Mouse (Mus musculus) ES-E14 (cell line): ENCODE measurements around the gene Slc31a1. TPM values are rescaled to one million over a fixed set of nuclear protein-coding genes. Genes with fewer than 3 reads are reported as not detected.

Source experiments
- DNase-seq: peaks from one replicate; pipeline ENCODE4 v3.0.0-alpha.2; 2013; ENCODE audit warnings: low read depth, low spot score
- H3K27ac ChIP-seq: 2 replicates; pipeline ENCODE4 v1.5.1; 2012; ENCODE audit warnings: low read depth, mild to moderate bottlenecking, low read length, moderate library complexity, mixed read lengths; ENCODE audit not compliant: poor library complexity, insufficient read depth, severe bottlenecking
- H3K36me3 ChIP-seq: 2 replicates; pipeline ENCODE4 v1.6.1; 2012; ENCODE audit warnings: mild to moderate bottlenecking, low read length, moderate library complexity, mixed read lengths; ENCODE audit not compliant: control insufficient read depth, poor library complexity, insufficient read depth, severe bottlenecking
- H3K4me1 ChIP-seq, 2 experiments: fragments of 150-350 bp in 1 of 2; sonication (generic) in 1 of 2; 2 replicates each; pipeline ENCODE4 v1.6.1; 2012; ENCODE audit warnings: low read length in 2 of 2, mild to moderate bottlenecking in 1 of 2, mixed read lengths in 1 of 2; ENCODE audit not compliant: control insufficient read depth in 2 of 2, insufficient read depth in 2 of 2, poor library complexity in 1 of 2
- H3K4me3 ChIP-seq, 2 experiments: fragments of 150-350 bp in 1 of 2; sonication (generic) in 1 of 2; 2 replicates each; pipeline ENCODE4 v1.5.1; 2012; ENCODE audit warnings: low read length in 2 of 2, low read depth in 1 of 2, mild to moderate bottlenecking in 1 of 2, mixed read lengths in 1 of 2; ENCODE audit not compliant: insufficient read depth in 1 of 2, poor library complexity in 1 of 2, severe bottlenecking in 1 of 2
- H3K9ac ChIP-seq: 2 replicates; pipeline ENCODE4 v1.6.1; 2012; ENCODE audit warnings: low read depth, mild to moderate bottlenecking, low read length, mixed read lengths; ENCODE audit not compliant: poor library complexity, insufficient read depth, severe bottlenecking
- H3K9me3 ChIP-seq: fragments of 150-350 bp; sonication (generic); 2 replicates; pipeline ENCODE4 v1.6.1; 2012; ENCODE audit warnings: low read depth, mild to moderate bottlenecking, low read length; ENCODE audit not compliant: control insufficient read depth, insufficient read depth
- CHD2 ChIP-seq: IDR thresholded peaks from 2 replicates; pipeline ENCODE4 v1.6.1; 2014; ENCODE audit warnings: mild to moderate bottlenecking, low read depth, low read length, inconsistent platforms
- HCFC1 ChIP-seq: IDR thresholded peaks from 2 replicates; pipeline ENCODE4 v1.6.1; 2012; ENCODE audit warnings: low read length, inconsistent platforms, borderline replicate concordance; ENCODE audit not compliant: insufficient read depth
- MAFK ChIP-seq: IDR thresholded peaks from 2 replicates; pipeline ENCODE4 v1.6.1; 2014; ENCODE audit warnings: mild to moderate bottlenecking, low read depth, low read length, inconsistent platforms; ENCODE audit not compliant: insufficient read depth
- ZC3H11A ChIP-seq: IDR thresholded peaks from 2 replicates; pipeline ENCODE4 v1.6.1; 2012; ENCODE audit warnings: low read depth, mild to moderate bottlenecking, inconsistent platforms, low read length, borderline replicate concordance
- ZNF384 ChIP-seq: IDR thresholded peaks from 2 replicates; pipeline ENCODE4 v1.6.1; 2012; ENCODE audit warnings: low read depth, low read length, inconsistent platforms
- in situ Hi-C, 2 experiments: fragments of 600-800 bp; cut with MboI; formaldehyde crosslinking; loops; one replicate each; pipeline ENCODE4 v1.15.1; 2025; ENCODE audit warnings: low sequenced_read_pairs in 2 of 2, inconsistent platforms in 1 of 2; ENCODE audit not compliant: unreplicated experiment in 2 of 2
- total RNA-seq: library from RNA; depleted of rRNA; stranded (reverse); fragments of 300-350 nt; gene quantifications from 2 replicates; pipeline ENCODE4 v1.2.3, GENCODE M21; 2012

Gene Slc31a1
- total RNA-seq, 1 experiment: 27.9 TPM

- no peak for DNase-seq
- peak overlapping the region; percentile 18; the same call in 1 of the 2 replicates for H3K27ac ChIP-seq
- no peaks in the 10 kb centered on the region for H3K9me3 ChIP-seq
- no peaks in the 10 kb centered on the region; a peak in 2 of 4 replicates for H3K4me1 ChIP-seq
- no peak overlapping the region for H3K4me3 ChIP-seq
- TF ChIP-seq ZNF384: no peak
- no peak for TF ChIP-seq HCFC1
- no peak for TF ChIP-seq MAFK
- TF ChIP-seq ZC3H11A: no peak
- TF ChIP-seq CHD2: no peak
- in situ Hi-C loops: no loop called here
- H3K36me3 ChIP-seq: peaks cover 14% of the 10 kb centered on the region
- peak overlapping the region; percentile 15; the same call in 1 of the 2 replicates for H3K9ac ChIP-seq
Observed at GRCm38 (mm10) chr4:62393459-62393858, 32.9 kb downstream of the Slc31a1 start.

GRCm38 (mm10) chr4:62395806-62396205 is 35.3 kb downstream of the Slc31a1 start:
- no peak overlapping the region for H3K4me3 ChIP-seq
- in situ Hi-C loops: no loop called here
- H3K9me3 ChIP-seq: no peaks in the 10 kb centered on the region
- DNase-seq: no peak
- no peak for TF ChIP-seq ZC3H11A
- TF ChIP-seq HCFC1: no peak
- no peak for TF ChIP-seq ZNF384
- no peak for TF ChIP-seq MAFK
- no peak for TF ChIP-seq CHD2
- peaks cover 0 to 6% of the 10 kb centered on the region in 2 experiments; a peak in 2 of 4 replicates for H3K4me1 ChIP-seq
- H3K36me3 ChIP-seq: peaks cover 22% of the 10 kb centered on the region
- no peak overlapping the region for H3K9ac ChIP-seq
- H3K27ac ChIP-seq: no peak overlapping the region

- Histone ChIP-seq H3K4me1 (peaks cover 0 to 6% of the 10 kb centered on the region in 2 experiments; a peak in 2 of 4 replicates), H3K9me3 (no peaks in the 10 kb centered on the region), H3K4me3 (no peak overlapping the region), H3K27ac (no peak overlapping the region; the same call in 1 of the 2 replicates), H3K9ac (no peak overlapping the region), H3K36me3 (peaks cover 29% of the 10 kb centered on the region)
- no peak for DNase-seq
- in situ Hi-C loops: no loop called here
- TF ChIP-seq MAFK (no peak), HCFC1 (no peak), ZNF384 (no peak), ZC3H11A (no peak), CHD2 (no peak)
Observed at GRCm38 (mm10) chr4:62397616-62398365, 37.3 kb downstream of the Slc31a1 start.

- H3K4me1 ChIP-seq: peaks cover 0 to 6% of the 10 kb centered on the region in 2 experiments; a peak in 2 of 4 replicates
- no peak for DNase-seq
- no peak overlapping the region for H3K9ac ChIP-seq
- no peaks in the 10 kb centered on the region for H3K9me3 ChIP-seq
- peaks cover 29% of the 10 kb centered on the region for H3K36me3 ChIP-seq
- in situ Hi-C loops: no loop called here
- TF ChIP-seq HCFC1 (no peak), CHD2 (no peak), MAFK (no peak), ZC3H11A (no peak), ZNF384 (no peak)
- H3K4me3 ChIP-seq: no peak overlapping the region
- H3K27ac ChIP-seq: no peak overlapping the region; the same call in 1 of the 2 replicates
Observed at GRCm38 (mm10) chr4:62398956-62399355, 38.4 kb downstream of the Slc31a1 start.

GRCm38 (mm10) chr4:62406133-62406532 is 45.6 kb downstream of the Slc31a1 start:
- H3K9ac ChIP-seq: peak overlapping the region; percentile 73
- H3K4me1 ChIP-seq: peaks cover 5 to 10% of the 10 kb centered on the region in 2 experiments; a peak in 3 of 4 replicates
- no peaks in the 10 kb centered on the region for H3K9me3 ChIP-seq
- TF ChIP-seq ZNF384 (no peak), CHD2 (no peak), ZC3H11A (no peak), MAFK (no peak), HCFC1 (no peak)
- H3K36me3 ChIP-seq: peaks cover 12% of the 10 kb centered on the region
- peak overlapping the region; percentile 59 for H3K27ac ChIP-seq
- in situ Hi-C loops: no loop called here
- H3K4me3 ChIP-seq: no peak overlapping the region
- DNase-seq: no peak
